Mouse (Mus musculus): Measurements from ENCODE around the gene Gnpnat1. TPM values are rescaled to one million over a fixed set of nuclear protein-coding genes. Genes with fewer than 3 reads are reported as not detected.

Gene Gnpnat1
- polyA plus RNA-seq, 1 experiment = 8.8 TPM

DNA sequence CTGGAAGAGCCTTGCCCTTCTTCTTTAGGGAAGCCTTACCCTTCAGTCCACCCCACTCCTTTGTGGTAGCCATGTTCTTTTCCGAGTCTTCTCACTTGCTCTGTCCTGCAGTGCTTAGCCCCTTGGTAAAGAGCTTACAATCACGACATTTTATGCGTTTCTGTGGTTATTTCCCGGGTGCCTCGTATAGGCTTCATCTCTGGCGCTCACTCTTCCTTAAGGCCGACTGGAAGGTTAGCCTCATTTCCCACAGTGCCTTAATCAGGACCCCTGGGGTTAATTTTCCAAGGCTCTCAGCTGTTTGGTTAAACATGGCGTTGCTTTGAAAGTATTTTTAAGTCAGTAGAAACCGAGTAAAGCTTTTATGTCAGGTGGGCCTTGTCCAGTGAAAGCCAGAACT, 34.7 kb upstream of the Gnpnat1 start:
- H3K9me3 ChIP-seq = no peaks in the 10 kb centered on the region
- no peaks in the 10 kb centered on the region for H3K36me3 ChIP-seq (replicated peaks; ENCODE audit: low read length)
- no peak overlapping the region for H3K4me3 ChIP-seq (replicated peaks)
- no peaks in the 10 kb centered on the region for H3K27me3 ChIP-seq (replicated peaks)
- peaks cover 3% of the 10 kb centered on the region; the same call in 1 of the 2 replicates for H3K4me1 ChIP-seq
- TF ChIP-seq FLI1 (IDR thresholded peaks at IDR 0.05; ENCODE audit: low read length) (no peak), GATA1 (IDR thresholded peaks at IDR 0.05; ENCODE audit: borderline replicate concordance, low read length) (no peak)

- no peaks in the 10 kb centered on the region for H3K36me3 ChIP-seq (replicated peaks; ENCODE audit: low read length)
- no peaks in the 10 kb centered on the region for H3K9me3 ChIP-seq
- H3K4me1 ChIP-seq = peaks cover 3% of the 10 kb centered on the region; the same call in 1 of the 2 replicates
- no peak overlapping the region for H3K4me3 ChIP-seq (replicated peaks)
- TF ChIP-seq GATA1 (IDR thresholded peaks at IDR 0.05; ENCODE audit: borderline replicate concordance, low read length) = no peak
- TF ChIP-seq FLI1 (IDR thresholded peaks at IDR 0.05; ENCODE audit: low read length) = no peak
- no peaks in the 10 kb centered on the region for H3K27me3 ChIP-seq (replicated peaks)
Observed at GRCm38 (mm10) chr14:45438931-45439275, 34.2 kb upstream of the Gnpnat1 start.

GRCm38 (mm10) chr14:45438250-45438930, 33.7 kb upstream of the Gnpnat1 start:
- TF ChIP-seq FLI1 (IDR thresholded peaks at IDR 0.05; ENCODE audit: low read length) = no peak
- H3K27me3 ChIP-seq (replicated peaks) = no peaks in the 10 kb centered on the region
- no peaks in the 10 kb centered on the region for H3K36me3 ChIP-seq (replicated peaks; ENCODE audit: low read length)
- H3K4me1 ChIP-seq = peaks cover 3% of the 10 kb centered on the region; the same call in 1 of the 2 replicates
- H3K9me3 ChIP-seq = no peaks in the 10 kb centered on the region
- H3K4me3 ChIP-seq (replicated peaks) = no peak overlapping the region

DNA sequence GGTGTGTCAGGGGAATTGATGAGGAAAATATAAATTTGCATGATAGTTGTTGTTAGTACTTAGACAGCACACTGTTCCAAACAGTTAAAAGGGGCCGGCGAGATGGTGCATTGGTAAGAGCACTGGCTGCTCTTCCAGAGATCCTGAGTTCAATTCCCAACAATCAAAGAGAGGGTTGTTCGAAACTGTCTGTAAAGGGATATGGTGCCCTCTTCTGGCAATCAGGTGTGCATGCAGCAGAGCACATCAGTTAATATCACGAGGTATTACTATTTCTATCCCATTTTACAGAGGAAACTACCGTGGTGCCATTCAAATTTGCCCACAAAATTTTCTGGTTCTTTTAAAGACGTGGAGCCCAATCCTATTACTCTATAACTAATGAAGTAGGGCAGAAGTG, 29.5 kb upstream of the Gnpnat1 start:
- no peak for TF ChIP-seq FLI1 (IDR thresholded peaks at IDR 0.05; ENCODE audit: low read length)
- TF ChIP-seq GATA1 (IDR thresholded peaks at IDR 0.05; ENCODE audit: borderline replicate concordance, low read length) = no peak

DNA sequence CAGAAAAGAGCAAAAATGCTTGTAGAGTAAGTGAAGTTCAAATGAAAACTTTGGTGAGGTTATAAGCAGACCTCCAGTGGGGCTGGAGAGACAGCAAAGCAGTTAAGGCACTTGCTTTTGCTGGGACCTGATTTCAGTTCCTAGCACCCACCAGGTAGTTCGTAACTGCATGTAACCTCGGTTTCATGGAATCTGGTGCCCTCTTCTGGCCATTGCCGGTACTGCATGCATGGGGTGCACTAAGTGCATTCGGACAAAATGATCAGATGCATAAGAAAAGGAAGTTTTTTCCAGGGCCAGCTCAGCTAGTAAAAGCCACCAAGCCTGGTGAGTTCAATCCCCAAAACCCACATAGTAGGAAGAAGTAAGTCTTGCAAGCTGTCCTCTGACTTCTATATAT, 27.3 kb upstream of the Gnpnat1 start:
- H3K9me3 ChIP-seq = peaks cover 28% of the 10 kb centered on the region
- TF ChIP-seq GATA1 (IDR thresholded peaks at IDR 0.05; ENCODE audit: borderline replicate concordance, low read length) (no peak), FLI1 (IDR thresholded peaks at IDR 0.05; ENCODE audit: low read length) (no peak)
- H3K27me3 ChIP-seq (replicated peaks) = no peaks in the 10 kb centered on the region
- no peaks in the 10 kb centered on the region for H3K4me1 ChIP-seq
- H3K4me3 ChIP-seq (replicated peaks) = no peak overlapping the region
- H3K36me3 ChIP-seq (replicated peaks; ENCODE audit: low read length) = no peaks in the 10 kb centered on the region

More for the DNA sequence above, 29.5 kb upstream of the Gnpnat1 start:
- Histone ChIP-seq H3K9me3 (peaks cover 23% of the 10 kb centered on the region), H3K27me3 (replicated peaks) (no peaks in the 10 kb centered on the region), H3K36me3 (replicated peaks; ENCODE audit: low read length) (no peaks in the 10 kb centered on the region), H3K4me1 (no peaks in the 10 kb centered on the region), H3K4me3 (replicated peaks) (no peak overlapping the region)

DNA sequence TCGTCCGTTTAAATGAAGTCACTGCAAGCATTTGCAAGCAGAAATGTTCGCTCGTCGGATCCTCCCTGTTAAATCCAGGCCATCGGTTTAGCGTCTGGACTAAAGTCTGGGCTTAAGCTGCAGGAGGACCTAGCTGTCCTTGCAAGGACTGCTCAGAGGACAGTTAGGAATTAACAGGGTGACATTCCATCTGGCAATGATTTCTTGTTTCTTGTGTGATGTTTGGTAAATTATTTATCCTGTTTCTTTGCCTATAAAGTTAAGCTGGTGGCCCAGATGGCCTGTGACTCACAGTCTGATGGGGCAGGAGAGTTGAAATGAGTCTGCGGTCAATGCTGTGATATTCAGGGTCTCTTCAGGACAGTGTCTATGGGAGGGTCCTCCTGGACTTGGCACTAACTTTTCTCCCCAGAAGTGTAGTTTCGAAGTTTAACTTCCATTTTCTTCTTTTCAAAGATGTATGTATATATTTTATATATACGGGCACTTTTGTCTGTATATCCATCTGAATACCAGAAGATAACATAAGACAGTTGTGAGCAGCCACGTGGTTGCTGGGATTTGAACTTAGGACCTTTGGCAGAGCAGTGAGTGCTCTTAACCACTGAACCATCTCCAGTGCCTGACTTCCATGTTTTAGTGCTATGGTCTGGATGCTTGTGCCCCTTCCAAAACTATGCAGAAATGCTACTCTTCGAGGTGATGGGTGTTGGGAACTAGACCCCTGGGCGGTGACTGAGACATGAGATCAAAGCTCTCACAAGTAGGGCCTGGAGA, 25.5 kb upstream of the Gnpnat1 start:
- no peak for TF ChIP-seq GATA1 (IDR thresholded peaks at IDR 0.05; ENCODE audit: borderline replicate concordance, low read length)
- no peak for TF ChIP-seq FLI1 (IDR thresholded peaks at IDR 0.05; ENCODE audit: low read length)
- no peaks in the 10 kb centered on the region for H3K36me3 ChIP-seq (replicated peaks; ENCODE audit: low read length)
- H3K4me3 ChIP-seq (replicated peaks) = no peak overlapping the region
- peaks cover 34% of the 10 kb centered on the region for H3K9me3 ChIP-seq
- no peaks in the 10 kb centered on the region for H3K4me1 ChIP-seq
- H3K27me3 ChIP-seq (replicated peaks) = no peaks in the 10 kb centered on the region

DNA sequence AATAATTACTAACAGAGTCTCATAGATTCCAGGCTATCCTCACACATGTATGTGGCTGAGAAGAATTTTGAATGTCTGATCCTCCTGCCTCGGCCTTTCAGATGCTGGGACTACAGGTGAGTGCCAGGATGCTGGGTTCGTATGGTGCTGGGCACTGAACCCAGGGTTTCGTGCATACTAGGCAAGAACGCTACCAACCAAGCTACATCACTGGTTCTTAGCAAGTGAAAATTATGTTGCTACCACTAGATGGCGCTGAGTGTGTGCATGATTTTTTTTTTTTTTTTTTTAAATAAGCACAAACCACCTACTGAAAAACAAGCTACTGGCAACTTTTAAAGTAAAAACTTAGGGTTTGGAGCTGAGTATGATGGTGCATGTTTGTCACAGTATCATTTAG, 18.5 kb upstream of the Gnpnat1 start:
- TF ChIP-seq FLI1 (IDR thresholded peaks at IDR 0.05; ENCODE audit: low read length) (no peak), GATA1 (IDR thresholded peaks at IDR 0.05; ENCODE audit: borderline replicate concordance, low read length) (no peak)
- H3K4me3 ChIP-seq (replicated peaks) = no peak overlapping the region
- peaks cover 7% of the 10 kb centered on the region; the same call in 1 of the 2 replicates for H3K4me1 ChIP-seq
- H3K9me3 ChIP-seq = peaks cover 9% of the 10 kb centered on the region; the same call in 1 of the 2 replicates
- H3K36me3 ChIP-seq (replicated peaks; ENCODE audit: low read length) = no peaks in the 10 kb centered on the region
- H3K27me3 ChIP-seq (replicated peaks) = peaks cover 6% of the 10 kb centered on the region

- Histone ChIP-seq H3K27me3 (replicated peaks) (peaks cover 6% of the 10 kb centered on the region), H3K9me3 (0 out of 2 replicates have a peak, but pooled peaks cover 5% of the 10 kb centered on the region)
- TF ChIP-seq FLI1 (IDR thresholded peaks at IDR 0.05; ENCODE audit: low read length) (no peak), GATA1 (IDR thresholded peaks at IDR 0.05; ENCODE audit: borderline replicate concordance, low read length) (no peak)
Observed at GRCm38 (mm10) chr14:45422371-45422770, 17.7 kb upstream of the Gnpnat1 start.

GRCm38 (mm10) chr14:45419323-45419722, 14.6 kb upstream of the Gnpnat1 start:
- Histone ChIP-seq H3K36me3 (replicated peaks; ENCODE audit: low read length) (no peaks in the 10 kb centered on the region), H3K9me3 (no peaks in the 10 kb centered on the region)

More at GRCm38 (mm10) chr14:45422371-45422770, 17.7 kb upstream of the Gnpnat1 start:
- Histone ChIP-seq H3K4me3 (replicated peaks) (no peak overlapping the region), H3K36me3 (replicated peaks; ENCODE audit: low read length) (no peaks in the 10 kb centered on the region), H3K4me1 (peaks cover 7% of the 10 kb centered on the region; the same call in 1 of the 2 replicates)

GRCm38 (mm10) chr14:45418553-45418952, 13.8 kb upstream of the Gnpnat1 start:
- no peak for TF ChIP-seq GATA1 (IDR thresholded peaks at IDR 0.05; ENCODE audit: borderline replicate concordance, low read length)
- H3K4me1 ChIP-seq = peaks cover 7% of the 10 kb centered on the region; the same call in 1 of the 2 replicates

More at GRCm38 (mm10) chr14:45419323-45419722, 14.6 kb upstream of the Gnpnat1 start:
- TF ChIP-seq FLI1 (IDR thresholded peaks at IDR 0.05; ENCODE audit: low read length) = no peak
- no peak for TF ChIP-seq GATA1 (IDR thresholded peaks at IDR 0.05; ENCODE audit: borderline replicate concordance, low read length)
- Histone ChIP-seq H3K27me3 (replicated peaks) (peaks cover 4% of the 10 kb centered on the region), H3K4me1 (peaks cover 7% of the 10 kb centered on the region; the same call in 1 of the 2 replicates), H3K4me3 (replicated peaks) (no peak overlapping the region)

More at GRCm38 (mm10) chr14:45418553-45418952, 13.8 kb upstream of the Gnpnat1 start:
- no peak overlapping the region for H3K4me3 ChIP-seq (replicated peaks)
- no peaks in the 10 kb centered on the region for H3K9me3 ChIP-seq
- H3K27me3 ChIP-seq (replicated peaks) = peaks cover 4% of the 10 kb centered on the region
- H3K36me3 ChIP-seq (replicated peaks; ENCODE audit: low read length) = no peaks in the 10 kb centered on the region

Data from megakaryocyte, embryonic 14.5 days (primary cell).